Mouse (Mus musculus) telencephalon, adult 2 months (tissue): ENCODE results near the gene Ifnl3.
A peak's percentile ranks its signal among the peaks of the same experiment; 100 is the strongest.
"Not testable (repeated sequence)": the region's sequence is repeated elsewhere in the genome, so short reads cannot be mapped to it uniquely, and the experiment has no call there.

ENCODE experiments used
- DNase-seq: peaks from one replicate; pipeline ENCODE4 v3.0.0-alpha.2; 2011; ENCODE audit warnings: low read depth, low spot score

The Ifnl3 gene

GRCm38 (mm10) chr7:28522536-28522935 lies at the start of gene Ifnl3:
Ifnl3 (plus strand) TSS chr7:28522836.
- DNase-seq, result not testable (repeated sequence)

DNA sequence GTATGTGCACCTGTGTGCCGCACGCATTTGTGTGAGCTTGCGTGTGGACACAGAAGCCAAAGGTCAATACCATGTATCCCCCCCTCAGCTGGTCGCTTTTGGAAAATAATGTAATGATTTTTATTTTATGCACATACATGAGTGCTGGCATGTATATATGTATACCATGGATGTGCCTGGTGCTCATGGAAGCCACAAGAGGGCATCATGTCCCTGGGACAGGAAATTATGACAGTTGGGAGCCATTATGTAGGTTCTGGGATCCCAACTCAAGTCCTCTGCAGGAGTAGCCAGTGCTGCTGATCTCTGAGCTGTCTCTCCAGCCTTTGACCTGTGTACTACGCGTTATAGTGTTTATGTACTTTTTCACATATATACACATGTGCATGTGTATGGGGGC lies 46.4 kb upstream of the Ifnl3 start:
- no peak for DNase-seq

DNA sequence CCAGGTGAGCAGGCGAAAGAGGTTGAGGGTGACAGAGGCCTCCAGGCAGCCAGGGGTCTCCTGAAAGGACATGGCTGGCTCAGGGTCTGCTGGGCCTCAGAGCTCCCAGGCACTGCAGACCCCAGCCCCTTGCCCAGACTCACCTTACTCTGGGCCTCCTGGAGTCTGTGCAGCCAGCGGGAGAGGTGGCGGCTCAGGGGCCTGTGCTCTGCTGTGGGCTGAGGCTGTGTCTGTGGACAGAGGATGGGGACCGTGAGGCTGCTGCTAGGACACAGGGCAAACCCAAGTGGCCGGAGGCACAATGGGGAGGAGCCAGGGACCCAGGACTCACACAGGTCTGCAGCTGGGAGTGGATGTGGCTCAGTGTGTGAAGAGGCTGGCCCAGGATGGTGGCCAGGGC lies 45.3 kb upstream of the Ifnl3 start:
- no peak for DNase-seq

- DNase-seq, result no peak
Observed at GRCm38 (mm10) chr7:28478854-28479253, 43.8 kb upstream of the Ifnl3 start.

DNA sequence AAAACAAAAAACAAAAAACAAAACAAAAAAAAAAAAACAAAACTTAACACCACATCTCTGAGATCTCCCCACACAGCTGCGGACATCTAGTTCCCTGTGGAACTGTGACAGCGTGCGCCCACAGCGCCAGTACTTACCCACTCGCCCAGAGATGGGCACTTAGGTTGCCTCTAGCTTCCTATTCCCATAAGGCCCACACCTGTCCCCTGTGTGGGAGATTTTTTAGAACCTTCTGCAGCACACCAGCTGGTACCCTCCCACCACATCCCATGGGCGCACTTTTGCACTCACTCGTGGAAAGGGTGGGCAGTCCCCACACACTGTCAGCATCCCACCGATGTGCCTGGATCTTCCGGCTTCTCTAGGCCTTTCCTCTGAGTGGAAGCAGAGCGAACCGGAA lies 39.8 kb upstream of the Ifnl3 start:
- DNase-seq, result peak; percentile 44

DNA sequence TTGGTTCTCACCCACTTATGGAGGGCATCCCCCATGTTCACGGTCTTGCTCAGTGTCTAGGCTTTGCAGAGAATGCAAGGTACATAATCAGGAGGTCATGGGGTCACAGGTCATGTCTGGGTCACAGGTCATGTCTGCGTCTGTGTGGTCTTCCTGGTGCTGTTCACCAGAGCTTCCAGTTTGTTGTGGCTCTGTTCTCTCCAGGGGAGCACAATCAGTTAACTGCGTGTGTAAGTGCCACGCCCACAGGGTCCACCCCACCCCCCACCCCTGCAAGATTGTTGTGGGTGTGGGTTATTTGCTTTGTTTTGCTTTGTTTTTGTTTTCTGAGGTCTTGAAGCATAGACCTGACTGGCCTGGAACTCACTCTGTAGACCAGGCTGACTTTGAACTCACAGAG lies 38.4 kb upstream of the Ifnl3 start:
- DNase-seq, result no peak

DNA sequence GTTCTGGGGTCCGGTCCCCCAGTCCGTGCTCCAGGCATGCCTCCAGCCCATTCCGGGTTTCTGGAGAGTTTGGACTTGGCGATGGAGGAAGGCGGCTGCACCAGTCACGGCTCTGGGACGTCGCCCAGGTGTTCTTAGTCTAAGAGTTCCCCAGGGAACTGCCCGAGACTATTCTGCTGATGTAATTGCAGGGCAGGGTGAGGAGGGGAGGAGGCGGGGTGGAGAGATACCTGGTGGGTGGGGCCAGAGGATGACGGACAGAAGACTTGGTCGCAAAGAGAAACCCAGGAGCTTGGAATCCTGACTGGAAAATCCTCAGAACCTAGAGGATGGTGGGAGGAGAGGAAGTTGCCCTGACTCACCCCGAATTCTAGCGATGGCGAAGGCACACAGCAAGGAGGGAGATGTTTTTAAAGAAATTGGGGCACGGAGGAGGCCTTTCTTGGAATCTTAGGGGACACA lies 34.6 kb upstream of the Ifnl3 start:
- DNase-seq, result peak; percentile 65

- DNase-seq, result no peak
Observed at GRCm38 (mm10) chr7:28490410-28490809, 32.2 kb upstream of the Ifnl3 start.

DNA sequence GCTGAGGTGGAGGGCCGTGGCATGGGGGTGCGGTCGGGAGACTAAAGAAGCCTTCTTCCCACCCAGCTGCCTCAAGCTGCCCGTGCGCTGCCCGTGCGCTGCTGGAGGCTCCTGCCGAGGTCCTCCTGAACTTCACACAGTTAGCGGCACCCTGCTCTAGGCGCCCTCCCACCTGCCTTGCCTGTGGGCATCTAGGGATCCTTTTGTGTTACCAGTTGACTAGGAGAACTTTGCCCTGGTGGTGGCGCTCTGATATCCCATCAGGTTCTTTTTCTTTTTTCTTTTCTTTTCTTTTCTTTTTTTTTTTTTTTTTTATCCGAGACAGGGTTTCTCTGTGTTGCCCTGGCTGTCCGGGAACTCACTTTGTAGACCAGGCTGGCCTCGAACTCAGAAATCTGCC lies 31.7 kb upstream of the Ifnl3 start:
- no peak for DNase-seq

GRCm38 (mm10) chr7:28492310-28492709 lies 30.3 kb upstream of the Ifnl3 start:
- no peak for DNase-seq

DNA sequence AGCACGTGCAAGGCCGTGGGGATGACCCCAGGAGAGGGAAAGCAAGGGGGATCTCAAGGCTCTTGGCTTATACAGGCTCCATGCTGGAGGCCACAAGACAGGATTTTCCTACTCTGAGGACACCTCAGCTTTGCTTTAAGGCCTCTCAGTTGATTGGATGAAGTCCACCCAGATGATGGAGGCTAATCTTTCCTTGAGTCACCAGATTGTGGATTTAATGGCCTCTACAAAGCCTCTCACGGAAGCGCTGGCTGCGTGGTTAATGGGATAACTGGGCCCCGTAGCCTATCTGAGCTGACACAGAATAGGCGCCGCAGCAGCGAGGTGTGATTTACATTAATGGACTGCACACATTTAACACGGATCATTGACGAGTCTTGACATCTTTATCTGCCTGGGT lies 27.2 kb upstream of the Ifnl3 start:
- no peak for DNase-seq

DNA sequence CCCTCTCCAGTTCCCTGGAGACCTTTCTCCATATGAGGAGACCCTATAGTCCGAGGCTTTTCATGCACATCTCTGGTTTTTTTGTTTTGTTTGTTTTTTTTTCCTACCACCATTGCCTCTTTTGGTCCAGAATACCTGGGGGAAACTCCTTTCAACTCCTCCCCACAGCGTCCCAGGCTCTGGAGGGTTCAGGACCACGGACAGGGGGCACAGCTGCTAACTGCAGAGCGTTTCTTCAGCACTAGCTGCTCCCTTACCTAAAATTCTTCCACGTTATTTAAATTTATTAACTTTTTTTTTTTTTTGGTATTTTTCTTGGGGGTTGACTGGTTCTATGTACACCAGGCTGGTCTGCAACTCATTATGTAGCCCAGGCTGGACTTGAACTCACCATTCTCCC lies 17.1 kb upstream of the Ifnl3 start:
- no peak for DNase-seq

- not testable (repeated sequence) for DNase-seq
Observed at GRCm38 (mm10) chr7:28509121-28509520, 13.5 kb upstream of the Ifnl3 start.

GRCm38 (mm10) chr7:28510405-28510974 lies 12.1 kb upstream of the Ifnl3 start, which contains the start of gene Ifnl2:
Ifnl2 (minus strand) TSS chr7:28510455.
- not testable (repeated sequence) for DNase-seq

DNA sequence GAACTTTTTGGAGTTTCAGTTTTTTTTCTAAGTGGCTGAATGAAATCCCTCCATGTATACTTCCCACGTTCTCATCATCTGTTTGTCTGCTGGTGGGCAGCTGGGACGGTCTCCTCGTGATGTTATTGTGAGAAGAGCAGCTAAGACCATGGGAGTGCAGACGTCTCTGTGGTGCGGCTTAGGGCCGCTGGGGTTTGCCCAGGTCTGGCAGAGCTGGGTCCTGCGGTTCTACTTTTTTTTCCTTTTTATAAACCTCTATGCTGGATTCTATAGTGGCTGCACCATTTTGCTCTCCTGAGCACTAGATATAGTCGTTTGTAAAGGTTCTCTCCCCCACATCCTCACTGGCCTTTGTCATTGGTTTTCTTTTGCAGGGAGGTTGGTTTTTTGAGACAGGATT lies 11.2 kb upstream of the Ifnl3 start:
- no peak for DNase-seq

GRCm38 (mm10) chr7:28527922-28528719 lies 5.5 kb downstream of the Ifnl3 start:
- DNase-seq, result no peak

- no peak for DNase-seq
Observed at GRCm38 (mm10) chr7:28532005-28532404, 9.4 kb downstream of the Ifnl3 start.

DNA sequence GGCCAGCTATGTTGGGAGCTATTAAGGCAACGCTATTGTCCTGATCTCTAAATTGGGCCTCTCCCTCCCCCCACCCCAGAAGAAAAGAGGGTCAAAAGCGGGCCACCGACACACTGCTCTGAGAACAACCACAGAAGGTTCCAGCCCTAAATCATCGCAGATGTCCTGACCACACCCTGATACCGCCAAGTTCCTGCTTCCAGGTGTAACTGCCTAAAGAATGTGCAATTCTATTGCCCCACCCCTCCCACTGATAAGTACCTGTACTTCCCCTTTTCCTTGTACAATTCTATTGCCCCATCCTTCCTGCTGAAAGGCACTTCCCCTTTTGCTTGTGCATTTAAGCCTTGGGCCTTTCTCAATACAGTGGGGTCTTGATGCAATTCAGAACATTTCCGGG lies 16.2 kb downstream of the Ifnl3 start:
- DNase-seq, result not testable (repeated sequence)

- no peak for DNase-seq
Observed at GRCm38 (mm10) chr7:28540526-28540925, 17.9 kb downstream of the Ifnl3 start, which contains the start of gene Sycn. Sycn (plus strand) TSS chr7:28540885.

DNA sequence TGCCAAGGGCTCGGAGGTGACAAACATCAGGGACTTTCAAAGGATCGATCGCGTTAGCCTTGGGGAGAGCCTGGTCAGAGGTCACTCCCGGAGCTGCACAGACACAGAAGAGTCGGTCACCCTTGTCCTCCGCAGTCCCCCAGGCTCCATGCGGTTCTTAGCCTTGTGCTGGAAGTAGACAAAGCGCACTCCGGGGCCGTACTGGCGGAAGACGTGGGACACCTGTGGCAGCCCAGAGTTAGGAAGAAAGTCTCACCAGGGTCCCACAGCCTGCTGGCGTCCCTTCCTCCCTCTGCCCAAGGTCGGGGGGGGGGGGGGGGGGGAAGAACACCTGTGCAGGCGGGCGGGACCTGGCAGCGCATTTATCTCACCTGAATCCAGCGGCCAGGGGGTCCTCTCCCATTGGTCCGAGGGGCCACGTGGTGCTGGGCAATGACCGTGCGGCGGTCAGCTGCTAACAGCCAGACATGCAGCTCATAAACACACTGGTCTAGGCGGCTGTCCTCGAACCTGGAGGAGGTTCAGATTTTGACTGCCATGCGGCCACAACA lies 21.5 kb downstream of the Ifnl3 start:
- no peak for DNase-seq

- DNase-seq, result no peak
Observed at GRCm38 (mm10) chr7:28545048-28545890, 22.6 kb downstream of the Ifnl3 start.

- DNase-seq, result no peak
Observed at GRCm38 (mm10) chr7:28545891-28546210, 23.2 kb downstream of the Ifnl3 start.
